Mouse (Mus musculus) spleen, postnatal 10 days (tissue): Measurements from ENCODE around the gene Slc1a2.

Experiments
- DNase-seq, 2 experiments: peaks; one replicate each; pipeline ENCODE4 v3.0.0; 2021 to 2022; ENCODE audit warnings: low spot score in 2 of 2

The Slc1a2 gene

GRCm38 (mm10) chr2:102712678-102713628 is 54.5 kb downstream of the Slc1a2 start:
- no peak for DNase-seq

- DNase-seq = no peak
Measured at GRCm38 (mm10) chr2:102714320-102714719, 55.9 kb downstream of the Slc1a2 start.

GRCm38 (mm10) chr2:102715754-102716153 is 57.3 kb downstream of the Slc1a2 start:
- DNase-seq = no peak

- DNase-seq = no peak
Measured at GRCm38 (mm10) chr2:102721859-102722258, 63.4 kb downstream of the Slc1a2 start.

- DNase-seq = no peak
Measured at GRCm38 (mm10) chr2:102725054-102725453, 66.6 kb downstream of the Slc1a2 start.

- no peak for DNase-seq
Measured at GRCm38 (mm10) chr2:102730386-102730785, 71.9 kb downstream of the Slc1a2 start.

- DNase-seq = no peak
Measured at GRCm38 (mm10) chr2:102730788-102731187, 72.3 kb downstream of the Slc1a2 start.

- DNase-seq = no peak
Measured at GRCm38 (mm10) chr2:102733128-102733527, 74.7 kb downstream of the Slc1a2 start.

- no peak for DNase-seq
Measured at GRCm38 (mm10) chr2:102734055-102734454, 75.6 kb downstream of the Slc1a2 start.

- DNase-seq = no peak
Measured at GRCm38 (mm10) chr2:102735031-102735430, 76.6 kb downstream of the Slc1a2 start.

GRCm38 (mm10) chr2:102735811-102736210 is 77.4 kb downstream of the Slc1a2 start:
- DNase-seq = no peak

- DNase-seq = no peak
Measured at GRCm38 (mm10) chr2:102736490-102736889, 78.0 kb downstream of the Slc1a2 start.

GRCm38 (mm10) chr2:102738852-102739251 is 80.4 kb downstream of the Slc1a2 start:
- no peak for DNase-seq

- no peak for DNase-seq
Measured at GRCm38 (mm10) chr2:102742685-102743084, 84.2 kb downstream of the Slc1a2 start.

GRCm38 (mm10) chr2:102743918-102744696 is 85.6 kb downstream of the Slc1a2 start:
- DNase-seq = peak; percentile 32 to 68

- DNase-seq = peak in 1 of 2 experiments; percentile 54
Measured at GRCm38 (mm10) chr2:102745259-102745906, 86.9 kb downstream of the Slc1a2 start.

- DNase-seq = no peak
Measured at GRCm38 (mm10) chr2:102747758-102748157, 89.3 kb downstream of the Slc1a2 start.

GRCm38 (mm10) chr2:102749926-102750325 is 91.5 kb downstream of the Slc1a2 start:
- peak in 1 of 2 experiments; percentile 21 for DNase-seq

- DNase-seq = no peak
Measured at GRCm38 (mm10) chr2:102751846-102752245, 93.4 kb downstream of the Slc1a2 start.

- no peak for DNase-seq
Measured at GRCm38 (mm10) chr2:102757241-102757860, 98.9 kb downstream of the Slc1a2 start.

GRCm38 (mm10) chr2:102759479-102759878 is 101.0 kb downstream of the Slc1a2 start:
- DNase-seq = no peak
